Mouse (Mus musculus) heart, postnatal 0 days (tissue): Measurements from ENCODE around the gene Slc4a1.

Experiments
- CTCF ChIP-seq: IDR thresholded peaks from 2 replicates; pipeline ENCODE4 v1.5.1; 2016; ENCODE audit warnings: antibody characterized with exemption, control low read depth, low read depth
- EP300 ChIP-seq: IDR thresholded peaks from 2 replicates; pipeline ENCODE4 v1.6.1; 2016; ENCODE audit warnings: antibody characterized with exemption, low read depth

DNA sequence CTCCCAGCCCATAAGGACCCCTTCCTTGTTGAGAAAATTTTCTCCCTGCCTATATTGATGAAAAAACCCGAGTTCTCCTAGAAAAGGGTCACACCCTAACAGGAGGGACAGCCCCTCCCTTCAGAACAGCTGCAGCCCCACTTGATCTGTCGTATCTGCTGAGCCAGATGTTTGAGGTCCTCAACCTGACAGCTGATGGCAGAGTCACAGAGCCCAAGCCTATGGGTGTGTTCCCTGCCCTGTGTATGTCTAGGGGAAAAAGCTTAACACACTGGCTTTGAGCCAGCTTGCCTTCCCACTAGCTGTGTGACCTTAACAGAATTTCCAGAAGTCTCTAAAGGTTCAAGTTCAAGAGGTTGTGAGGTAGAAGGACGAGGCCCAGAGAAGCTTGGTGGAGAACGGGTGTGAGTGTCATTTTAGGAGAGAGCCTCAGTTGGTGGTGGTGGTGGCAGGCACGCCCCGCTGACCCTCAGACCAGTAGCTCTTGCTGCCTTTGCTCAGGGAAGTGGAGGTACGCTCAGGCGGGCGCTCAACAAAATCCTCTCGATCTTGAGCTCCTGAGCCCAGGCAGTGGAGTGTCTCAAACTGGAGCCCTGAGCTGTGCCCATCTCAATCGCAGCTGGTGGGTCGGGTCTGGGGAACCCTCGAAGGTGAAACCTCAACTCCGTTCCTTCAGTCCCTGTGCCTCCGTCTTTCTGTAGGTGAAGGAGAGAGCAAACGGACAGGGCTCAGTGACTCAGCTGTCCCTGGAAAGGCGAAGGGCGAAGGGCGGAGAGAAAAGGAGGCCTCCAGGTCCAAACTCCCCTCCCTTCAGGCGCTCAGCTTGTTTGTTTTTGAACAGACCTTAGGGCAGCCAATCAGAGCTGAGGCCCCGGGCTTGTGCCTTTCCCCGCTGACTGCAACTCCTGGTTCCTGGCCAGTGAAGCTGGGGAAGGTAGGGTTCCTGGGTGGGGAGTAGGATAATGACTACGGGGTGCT, 9.5 kb upstream of the Slc4a1 start:
- TF ChIP-seq CTCF (no peak), EP300 (no peak)
